Mouse (Mus musculus): Measurements from ENCODE around the gene Cramp1l. TPM values are rescaled to one million over a fixed set of nuclear protein-coding genes. Genes with fewer than 3 reads are reported as not detected.

Gene Cramp1l
- total RNA-seq, 2 experiments from 2014 or later, result 20.4 to 24.0 TPM

Other genes starting within 250 kb of the Cramp1l start
- under 1 TPM; 0.50 to 0.80 TPM for gene Meiob, start 211.5 kb downstream of the Cramp1l start, total RNA-seq (2021)
- 10 to 100 TPM; 88.4 to 99.0 TPM for gene Hagh, start 175.6 kb downstream of the Cramp1l start, total RNA-seq (2021)
- gene Fahd1, start 165.4 kb downstream of the Cramp1l start, total RNA-seq (2021), result 10 to 100 TPM; 27.6 to 28.2 TPM
- 1 to 10 TPM; 2.0 to 2.7 TPM for gene Igfals, start 149.8 kb downstream of the Cramp1l start, total RNA-seq (2021)
- gene Nubp2, start 129.4 kb downstream of the Cramp1l start, total RNA-seq (2021), result 10 to 100 TPM; 48.5 to 54.1 TPM
- gene Spsb3, start 129.1 kb downstream of the Cramp1l start, total RNA-seq (2021), result 10 to 100 TPM; 33.0 to 33.9 TPM
- gene Eme2, start 120.7 kb downstream of the Cramp1l start, total RNA-seq (2021), result 10 to 100 TPM; 40.6 to 46.1 TPM
- gene Mrps34, start 120.7 kb downstream of the Cramp1l start, total RNA-seq (2021), result 100 to 1,000 TPM; 107 to 148 TPM
- gene Nme3, start 119.3 kb downstream of the Cramp1l start, total RNA-seq (2021), result 100 to 1,000 TPM in 1 of 2 experiments, 10 to 100 TPM in 1; 50.8 to 100 TPM
- 100 to 1,000 TPM; 125 to 137 TPM for gene Mapk8ip3, start 78.8 kb downstream of the Cramp1l start, total RNA-seq (2021)
- 10 to 100 TPM; 19.2 to 26.3 TPM for gene Jpt2, start 55.1 kb downstream of the Cramp1l start, total RNA-seq (2021)
- 10 to 100 TPM; 20.3 to 29.9 TPM for gene Ift140, start 297 bp upstream of the Cramp1l start, total RNA-seq (2021)
- 10 to 100 TPM; 43.2 to 45.6 TPM for gene Tmem204, start 67.8 kb upstream of the Cramp1l start, total RNA-seq (2021)
- 10 to 100 TPM; 18.4 to 21.9 TPM for gene Telo2, start 100.2 kb upstream of the Cramp1l start, total RNA-seq (2021)
- gene Ptx4, start 105.0 kb upstream of the Cramp1l start, total RNA-seq (2021), result not detected
- gene Clcn7, start 117.6 kb upstream of the Cramp1l start, total RNA-seq (2021), result 10 to 100 TPM; 42.0 to 43.7 TPM
- gene Ccdc154, start 146.7 kb upstream of the Cramp1l start, total RNA-seq (2021), result under 1 TPM; 0.10 to 0.13 TPM
- gene Gm38655, start 159.7 kb upstream of the Cramp1l start, total RNA-seq (2021), result not detected
- 10 to 100 TPM; 18.5 to 20.0 TPM for gene BC003965, start 168.8 kb upstream of the Cramp1l start, total RNA-seq (2021)
- gene Unkl, start 172.6 kb upstream of the Cramp1l start, total RNA-seq (2021), result 10 to 100 TPM; 15.4 to 16.2 TPM
- gene Gnptg, start 224.3 kb upstream of the Cramp1l start, total RNA-seq (2021), result 10 to 100 TPM; 42.4 to 46.5 TPM
- 10 to 100 TPM; 20.3 to 22.6 TPM for gene Tsr3, start 224.4 kb upstream of the Cramp1l start, total RNA-seq (2021)
- gene Baiap3, start 240.6 kb upstream of the Cramp1l start, total RNA-seq (2021), result 10 to 100 TPM; 11.7 to 16.2 TPM